Mouse (Mus musculus): ENCODE data around the gene Klf15.

Klf15 gene

GRCm38 (mm10) chr6:90501222-90501940 lies 39.0 kb downstream of the Klf15 start:
- Histone ChIP-seq H3K9me3 (ENCODE audit: low read length) (no peaks in the 10 kb centered on the region), H3K36me3 (ENCODE audit: insufficient read depth, low read length) (no peaks in the 10 kb centered on the region)

GRCm38 (mm10) chr6:90505906-90506305 lies 43.5 kb downstream of the Klf15 start:
- Histone ChIP-seq H3K4me1 (replicated peaks; ENCODE audit: low read depth, low read length) (peaks cover 45% of the 10 kb centered on the region), H3K36me3 (ENCODE audit: insufficient read depth, low read length) (no peaks in the 10 kb centered on the region), H3K27me3 (ENCODE audit: insufficient read depth, low read length) (peaks cover 7% of the 10 kb centered on the region; the same call in 1 of the 2 replicates), H3K4me3 (replicated peaks; ENCODE audit: low read length) (no peak overlapping the region), H3K9me3 (ENCODE audit: low read length) (0 out of 2 replicates have a peak, but pooled peaks cover 4% of the 10 kb centered on the region)
- TF ChIP-seq POU5F1 (IDR thresholded peaks at IDR 0.05; ENCODE audit: borderline replicate concordance, low read length): no peak
- no peak for TF ChIP-seq CTCF (conservative IDR thresholded peaks at IDR 0.05; ENCODE audit: low read length)
- no peak for TF ChIP-seq NANOG (IDR thresholded peaks at IDR 0.05; ENCODE audit: borderline replicate concordance, low read length)

More at GRCm38 (mm10) chr6:90501222-90501940, 39.0 kb downstream of the Klf15 start:
- H3K4me1 ChIP-seq (replicated peaks; ENCODE audit: low read depth, low read length): peaks cover 14% of the 10 kb centered on the region
- peaks cover 7% of the 10 kb centered on the region; the same call in 1 of the 2 replicates for H3K27me3 ChIP-seq (ENCODE audit: insufficient read depth, low read length)
- H3K4me3 ChIP-seq (replicated peaks; ENCODE audit: low read length): no peak overlapping the region
- TF ChIP-seq NANOG (IDR thresholded peaks at IDR 0.05; ENCODE audit: borderline replicate concordance, low read length) (no peak), POU5F1 (IDR thresholded peaks at IDR 0.05; ENCODE audit: borderline replicate concordance, low read length) (no peak), CTCF (conservative IDR thresholded peaks at IDR 0.05; ENCODE audit: low read length) (no peak)

- TF ChIP-seq POU5F1 (IDR thresholded peaks at IDR 0.05; ENCODE audit: borderline replicate concordance, low read length): no peak
- Histone ChIP-seq H3K36me3 (ENCODE audit: insufficient read depth, low read length) (no peaks in the 10 kb centered on the region), H3K4me3 (replicated peaks; ENCODE audit: low read length) (peak overlapping the region; percentile 26; the same call in 1 of the 2 replicates), H3K9me3 (ENCODE audit: low read length) (0 out of 2 replicates have a peak, but pooled peaks cover 4% of the 10 kb centered on the region), H3K27me3 (ENCODE audit: insufficient read depth, low read length) (peaks cover 2% of the 10 kb centered on the region; the same call in 1 of the 2 replicates), H3K4me1 (replicated peaks; ENCODE audit: low read depth, low read length) (peaks cover 47% of the 10 kb centered on the region)
Observed at GRCm38 (mm10) chr6:90506673-90507311, 44.4 kb downstream of the Klf15 start.

- Histone ChIP-seq H3K4me3 (replicated peaks; ENCODE audit: low read length) (0 out of 2 replicates have a peak overlapping the region, but pooled peaks have one; percentile 37), H3K9me3 (ENCODE audit: low read length) (0 out of 2 replicates have a peak, but pooled peaks cover 4% of the 10 kb centered on the region), H3K4me1 (replicated peaks; ENCODE audit: low read depth, low read length) (peaks cover 53% of the 10 kb centered on the region), H3K27me3 (ENCODE audit: insufficient read depth, low read length) (peaks cover 2% of the 10 kb centered on the region; the same call in 1 of the 2 replicates), H3K36me3 (ENCODE audit: insufficient read depth, low read length) (no peaks in the 10 kb centered on the region)
- TF ChIP-seq POU5F1 (IDR thresholded peaks at IDR 0.05; ENCODE audit: borderline replicate concordance, low read length): no peak
- TF ChIP-seq NANOG (IDR thresholded peaks at IDR 0.05; ENCODE audit: borderline replicate concordance, low read length): no peak
- no peak for TF ChIP-seq CTCF (conservative IDR thresholded peaks at IDR 0.05; ENCODE audit: low read length)
Observed at GRCm38 (mm10) chr6:90507443-90507842, 45.1 kb downstream of the Klf15 start.

GRCm38 (mm10) chr6:90508197-90508624 lies 45.8 kb downstream of the Klf15 start:
- no peaks in the 10 kb centered on the region; the same call in 1 of the 2 replicates for H3K27me3 ChIP-seq (ENCODE audit: insufficient read depth, low read length)
- peak overlapping the region; percentile 37; the same call in 1 of the 2 replicates for H3K4me3 ChIP-seq (replicated peaks; ENCODE audit: low read length)
- 0 out of 2 replicates have a peak, but pooled peaks cover 4% of the 10 kb centered on the region for H3K9me3 ChIP-seq (ENCODE audit: low read length)
- no peaks in the 10 kb centered on the region for H3K36me3 ChIP-seq (ENCODE audit: insufficient read depth, low read length)
- peaks cover 61% of the 10 kb centered on the region for H3K4me1 ChIP-seq (replicated peaks; ENCODE audit: low read depth, low read length)
- TF ChIP-seq CTCF (conservative IDR thresholded peaks at IDR 0.05; ENCODE audit: low read length) (no peak), POU5F1 (IDR thresholded peaks at IDR 0.05; ENCODE audit: borderline replicate concordance, low read length) (no peak), NANOG (IDR thresholded peaks at IDR 0.05; ENCODE audit: borderline replicate concordance, low read length) (no peak)

GRCm38 (mm10) chr6:90509085-90509484 lies 46.7 kb downstream of the Klf15 start:
- Histone ChIP-seq H3K9me3 (ENCODE audit: low read length) (0 out of 2 replicates have a peak, but pooled peaks cover 4% of the 10 kb centered on the region), H3K36me3 (ENCODE audit: insufficient read depth, low read length) (no peaks in the 10 kb centered on the region), H3K27me3 (ENCODE audit: insufficient read depth, low read length) (no peaks in the 10 kb centered on the region; the same call in 1 of the 2 replicates), H3K4me1 (replicated peaks; ENCODE audit: low read depth, low read length) (peaks cover 70% of the 10 kb centered on the region), H3K4me3 (replicated peaks; ENCODE audit: low read length) (no peak overlapping the region)
- no peak for TF ChIP-seq NANOG (IDR thresholded peaks at IDR 0.05; ENCODE audit: borderline replicate concordance, low read length)
- no peak for TF ChIP-seq CTCF (conservative IDR thresholded peaks at IDR 0.05; ENCODE audit: low read length)
- TF ChIP-seq POU5F1 (IDR thresholded peaks at IDR 0.05; ENCODE audit: borderline replicate concordance, low read length): no peak

GRCm38 (mm10) chr6:90512416-90512815 lies 50.0 kb downstream of the Klf15 start:
- TF ChIP-seq CTCF (conservative IDR thresholded peaks at IDR 0.05; ENCODE audit: low read length) (no peak), NANOG (IDR thresholded peaks at IDR 0.05; ENCODE audit: borderline replicate concordance, low read length) (no peak), POU5F1 (IDR thresholded peaks at IDR 0.05; ENCODE audit: borderline replicate concordance, low read length) (no peak)
- no peak overlapping the region for H3K4me3 ChIP-seq (replicated peaks; ENCODE audit: low read length)
- H3K4me1 ChIP-seq (replicated peaks; ENCODE audit: low read depth, low read length): peaks cover 59% of the 10 kb centered on the region
- 0 out of 2 replicates have a peak, but pooled peaks cover 4% of the 10 kb centered on the region for H3K9me3 ChIP-seq (ENCODE audit: low read length)
- H3K36me3 ChIP-seq (ENCODE audit: insufficient read depth, low read length): no peaks in the 10 kb centered on the region
- peaks cover 4% of the 10 kb centered on the region; the same call in 1 of the 2 replicates for H3K27me3 ChIP-seq (ENCODE audit: insufficient read depth, low read length)

All from E14TG2a.4 (cell line).